Mouse (Mus musculus) NIH3T3 (cell line): ENCODE results near the gene Casz1.
A peak's percentile ranks its signal among the peaks of the same experiment; 100 is the strongest.

Experiments
- DNase-seq: peaks from one replicate; pipeline ENCODE4 v3.0.0-alpha.2; 2012; ENCODE audit warnings: low read depth

Casz1 gene

DNA sequence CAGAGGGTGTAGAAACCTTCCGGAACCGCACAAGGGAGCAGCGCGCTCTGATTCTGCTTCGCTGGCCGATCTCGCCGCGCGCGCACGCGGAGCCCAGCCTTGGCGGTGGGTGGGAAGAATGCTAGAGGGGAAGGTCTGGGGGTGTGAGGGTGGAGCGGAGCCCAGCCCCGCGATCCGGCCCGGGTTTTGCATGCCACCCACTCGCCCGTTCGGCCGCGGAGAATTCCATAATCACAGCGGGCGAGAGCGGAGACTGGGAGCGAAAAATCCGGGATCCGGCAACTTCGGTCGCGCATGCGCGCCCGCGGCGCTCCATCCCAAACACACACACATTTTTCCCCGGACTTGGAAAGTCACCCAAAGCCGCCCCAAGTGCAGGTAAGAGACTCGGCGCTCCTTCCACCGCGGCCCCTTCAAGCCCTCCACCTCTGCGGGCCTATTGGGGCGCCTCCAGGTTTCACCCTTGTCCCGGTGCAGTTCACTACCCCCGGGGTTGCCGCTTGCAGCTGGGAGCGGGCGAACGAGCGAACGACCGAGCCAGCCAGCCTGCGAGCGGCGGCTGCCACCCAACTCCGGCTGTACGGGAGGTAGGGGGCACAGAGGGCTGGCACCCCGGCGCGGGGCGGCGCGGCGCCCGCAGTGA is at the start of gene Casz1:
TSS of gene Casz1 (plus strand) at position 293 of the 643 bp plus-strand sequence.
- DNase-seq = peak; percentile 44

DNA sequence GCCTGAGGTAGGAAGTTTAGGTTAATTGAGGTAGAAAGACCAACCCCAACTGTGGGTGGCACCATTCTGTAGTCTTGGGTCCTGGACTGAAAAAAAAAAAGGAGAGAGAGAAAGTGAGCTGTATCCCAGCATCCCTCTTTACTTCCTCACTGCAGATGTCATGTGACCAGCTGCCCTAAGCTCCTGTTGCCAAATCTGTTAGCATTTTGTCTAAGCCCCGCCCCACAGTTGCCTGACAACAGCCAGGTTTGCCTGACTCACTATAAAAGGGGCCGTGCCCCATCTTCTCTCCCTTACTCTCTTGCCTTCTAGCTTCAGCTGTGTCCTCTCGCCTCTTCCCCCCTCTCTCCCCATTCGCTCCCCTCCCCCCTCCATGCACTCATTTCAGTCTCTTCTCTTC is 45.4 kb upstream of the Casz1 start:
- DNase-seq = no peak

DNA sequence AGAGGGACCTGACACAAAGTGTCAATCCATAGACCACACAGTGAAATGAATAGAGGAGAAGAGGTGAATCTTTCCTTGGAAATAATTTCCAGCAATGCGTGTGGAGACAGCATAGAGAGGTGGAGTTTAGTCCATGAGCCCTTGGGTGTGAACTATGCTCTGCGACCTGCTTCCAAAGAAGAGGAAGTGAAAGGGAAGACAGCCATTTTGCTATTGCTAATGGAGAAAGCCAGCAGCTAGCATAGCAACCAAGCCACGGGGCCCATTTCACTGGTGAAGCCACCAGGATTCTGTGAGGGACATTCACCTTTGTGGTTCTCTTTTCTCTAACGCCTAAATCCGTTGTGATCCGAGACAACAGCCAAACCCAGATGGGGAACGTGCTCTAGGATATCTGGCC is 44.1 kb upstream of the Casz1 start:
- no peak for DNase-seq

DNA sequence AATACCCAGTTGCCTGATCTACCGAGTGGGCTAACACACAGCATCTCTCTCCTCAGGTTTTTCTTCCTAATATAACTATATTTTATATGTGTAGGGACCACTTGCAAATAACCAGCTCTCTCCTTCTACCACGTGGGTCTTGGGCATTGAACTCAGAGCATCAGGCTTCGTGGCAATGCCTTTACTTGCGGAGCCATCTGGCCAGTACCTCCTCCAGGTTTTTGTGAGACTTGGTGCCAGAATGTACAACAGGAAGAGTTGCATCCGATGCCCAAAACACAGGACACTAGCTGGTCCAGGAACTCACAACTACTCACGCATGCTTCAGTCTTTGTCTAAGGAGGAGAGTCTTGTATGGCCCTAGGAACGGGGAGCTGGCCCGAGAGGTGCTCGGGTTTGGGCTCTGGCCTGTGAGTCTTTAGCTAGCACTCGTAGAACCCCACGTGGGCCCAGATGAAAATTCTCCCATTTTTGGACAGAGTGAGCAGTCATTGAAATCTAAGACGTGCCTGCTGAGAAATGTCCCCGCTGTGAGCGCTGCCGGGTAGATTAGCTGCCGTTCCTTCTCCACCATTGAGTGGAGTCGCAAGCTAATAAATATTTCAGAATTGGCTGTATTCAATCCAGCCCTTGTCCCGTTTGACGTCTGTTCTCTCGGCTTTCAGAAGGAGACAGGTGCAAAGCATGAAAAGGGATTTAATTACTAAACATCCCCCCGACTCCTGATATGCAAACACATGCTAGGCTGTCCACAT is 38.0 kb upstream of the Casz1 start:
- no peak for DNase-seq

DNA sequence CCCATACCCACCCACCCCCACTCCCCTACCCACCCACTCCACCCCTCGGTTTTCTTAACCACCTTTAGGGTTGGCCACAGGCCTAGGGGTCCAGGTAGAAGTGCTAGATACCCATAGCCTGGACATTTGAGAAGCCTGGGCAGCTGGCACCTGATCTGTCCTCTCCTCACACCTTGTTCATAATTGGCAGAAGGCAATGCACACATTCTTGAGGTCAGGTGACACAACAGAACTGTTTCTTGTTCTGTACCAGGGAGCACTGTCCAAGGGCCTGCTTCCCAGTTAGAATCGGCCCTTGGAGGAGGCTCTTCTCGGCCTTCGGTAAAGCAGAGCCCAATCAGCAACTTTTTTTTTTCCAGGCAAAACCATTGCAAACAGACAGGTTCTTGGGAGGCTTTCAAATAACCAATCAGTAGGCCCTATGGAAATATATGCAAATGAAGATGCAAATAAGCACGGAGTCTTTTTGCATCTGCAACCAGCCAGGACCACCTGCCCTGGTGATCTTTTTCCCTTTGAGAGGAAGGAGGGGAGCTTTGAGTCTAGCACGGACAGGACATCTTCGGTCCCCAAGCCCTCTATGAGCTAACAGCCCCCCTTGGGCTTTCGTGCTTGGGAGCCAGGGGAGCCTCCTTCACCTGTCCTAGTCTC is 36.4 kb upstream of the Casz1 start:
- no peak for DNase-seq

DNA sequence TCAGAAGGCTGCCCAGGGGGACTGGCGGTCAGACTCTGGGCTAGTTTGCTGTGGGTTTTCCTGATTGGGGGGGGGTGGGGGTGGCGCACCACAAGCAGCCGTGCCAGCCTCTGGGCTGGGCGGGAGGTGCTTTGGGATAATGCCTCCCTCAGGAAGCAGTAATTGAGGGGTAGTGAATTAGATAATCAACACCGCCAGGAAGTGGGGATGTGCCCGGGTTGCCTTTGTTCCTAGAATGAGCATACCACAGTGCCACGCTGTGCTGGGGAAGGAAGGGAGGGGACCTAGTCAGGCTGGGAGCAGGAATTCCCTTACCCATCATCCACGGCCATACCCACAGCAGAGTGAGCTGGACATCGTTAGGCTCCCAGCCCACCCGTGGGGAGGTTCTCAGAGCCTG is 35.6 kb upstream of the Casz1 start:
- DNase-seq = no peak

DNA sequence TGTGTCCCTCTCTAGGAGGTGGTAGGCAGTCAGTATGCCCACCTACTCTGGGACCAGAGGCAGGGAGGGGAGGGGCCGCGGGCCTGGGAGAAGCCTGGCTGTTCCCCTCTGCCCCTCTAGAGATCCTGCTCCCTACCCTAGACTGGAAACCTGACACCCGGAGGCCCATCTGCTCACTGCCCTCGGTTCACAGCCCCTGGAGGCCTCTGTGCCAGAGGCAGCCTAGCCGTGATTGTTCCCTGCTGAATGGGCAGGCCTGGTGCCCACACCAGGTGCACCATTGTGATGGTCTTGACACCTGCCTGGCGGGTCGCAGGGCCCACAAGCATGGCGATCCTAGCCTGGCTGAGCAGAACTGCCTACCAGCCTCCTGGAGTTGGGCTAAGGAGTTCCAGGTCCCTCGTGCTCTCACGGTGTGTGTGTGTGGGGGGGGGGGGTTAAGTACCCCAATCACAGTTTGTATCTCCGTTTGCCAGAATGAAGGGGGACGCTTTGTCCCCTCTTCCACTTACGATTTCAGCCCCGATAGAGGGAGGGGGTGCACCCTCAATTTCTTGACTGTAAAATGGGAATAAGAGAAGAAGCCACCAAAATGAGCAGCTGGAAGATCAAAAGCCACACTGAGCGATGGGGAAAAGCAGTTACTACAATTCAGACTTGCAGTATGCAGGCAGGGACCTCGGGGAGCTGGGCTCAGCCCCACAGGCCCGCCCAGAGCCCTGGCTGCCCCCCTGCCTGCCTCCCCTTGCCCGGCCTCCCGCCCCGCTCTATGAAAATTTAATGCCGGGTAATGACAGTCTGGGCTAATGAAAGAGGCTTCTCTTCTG is 33.4 kb upstream of the Casz1 start:
- no peak for DNase-seq

DNA sequence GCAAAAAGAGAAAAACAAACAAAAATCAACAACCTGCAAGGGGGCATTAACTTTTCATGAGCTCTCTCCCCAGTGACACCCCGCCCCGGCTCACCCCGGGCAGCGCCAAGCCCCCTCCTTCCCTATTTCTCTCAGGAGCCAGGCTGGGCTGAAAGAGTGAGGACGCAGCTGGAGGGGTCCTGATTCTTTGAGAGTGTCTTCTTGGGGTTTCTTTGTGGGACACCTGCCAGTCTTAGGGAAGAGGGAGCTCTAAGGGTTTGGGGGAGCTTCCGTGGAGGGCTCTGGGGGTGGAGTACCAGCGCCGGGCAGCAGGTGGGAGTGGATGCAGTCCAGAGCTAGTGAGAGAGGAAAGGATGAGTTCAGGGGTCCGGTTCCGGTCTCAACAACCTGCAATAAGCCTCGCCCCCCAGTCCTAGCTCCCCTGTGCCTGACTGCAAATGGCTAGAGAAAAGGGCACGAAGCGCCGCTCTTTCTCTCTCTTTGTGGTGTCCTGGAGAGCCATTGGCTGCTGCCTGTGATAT is 32.8 kb upstream of the Casz1 start:
- DNase-seq = no peak

DNA sequence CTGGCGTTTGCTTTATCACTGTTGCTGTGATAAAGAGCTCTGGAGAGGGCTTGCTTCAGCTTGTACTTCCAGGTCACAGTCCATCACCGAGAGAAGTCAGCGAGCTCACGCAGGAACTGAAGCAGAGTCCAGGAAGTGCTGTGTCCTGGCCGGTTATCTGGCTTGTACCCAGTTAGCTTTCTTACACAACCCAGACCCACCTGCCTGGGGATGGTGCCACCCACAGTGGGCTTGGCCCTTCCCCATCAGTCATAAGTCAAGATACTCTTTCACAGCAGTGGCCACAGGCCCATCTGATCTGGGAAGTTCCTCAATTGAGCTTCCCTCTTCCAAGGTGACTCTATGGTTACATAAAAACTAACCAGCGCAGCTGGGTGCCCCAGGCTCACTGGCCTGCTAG is 31.6 kb upstream of the Casz1 start:
- DNase-seq = no peak

DNA sequence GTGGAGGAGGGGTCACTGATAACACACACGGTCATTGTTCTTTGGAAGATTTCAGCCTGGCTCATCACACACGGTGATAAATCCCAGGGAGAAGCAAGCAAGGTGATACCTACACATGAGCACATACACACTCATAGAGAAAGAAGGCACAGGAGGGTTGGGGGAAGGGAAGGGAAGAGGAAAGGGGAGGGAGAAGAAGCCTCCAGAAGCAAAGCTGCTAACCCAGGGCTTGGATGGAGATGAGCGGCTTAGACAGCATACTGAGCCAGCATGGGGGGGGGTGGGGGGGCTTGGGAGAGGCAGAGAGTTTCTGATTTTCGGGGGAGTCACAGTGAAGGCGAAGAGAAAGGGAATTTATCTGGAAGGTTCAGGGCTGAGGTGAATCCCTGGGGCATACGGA is 30.2 kb upstream of the Casz1 start:
- DNase-seq = no peak

DNA sequence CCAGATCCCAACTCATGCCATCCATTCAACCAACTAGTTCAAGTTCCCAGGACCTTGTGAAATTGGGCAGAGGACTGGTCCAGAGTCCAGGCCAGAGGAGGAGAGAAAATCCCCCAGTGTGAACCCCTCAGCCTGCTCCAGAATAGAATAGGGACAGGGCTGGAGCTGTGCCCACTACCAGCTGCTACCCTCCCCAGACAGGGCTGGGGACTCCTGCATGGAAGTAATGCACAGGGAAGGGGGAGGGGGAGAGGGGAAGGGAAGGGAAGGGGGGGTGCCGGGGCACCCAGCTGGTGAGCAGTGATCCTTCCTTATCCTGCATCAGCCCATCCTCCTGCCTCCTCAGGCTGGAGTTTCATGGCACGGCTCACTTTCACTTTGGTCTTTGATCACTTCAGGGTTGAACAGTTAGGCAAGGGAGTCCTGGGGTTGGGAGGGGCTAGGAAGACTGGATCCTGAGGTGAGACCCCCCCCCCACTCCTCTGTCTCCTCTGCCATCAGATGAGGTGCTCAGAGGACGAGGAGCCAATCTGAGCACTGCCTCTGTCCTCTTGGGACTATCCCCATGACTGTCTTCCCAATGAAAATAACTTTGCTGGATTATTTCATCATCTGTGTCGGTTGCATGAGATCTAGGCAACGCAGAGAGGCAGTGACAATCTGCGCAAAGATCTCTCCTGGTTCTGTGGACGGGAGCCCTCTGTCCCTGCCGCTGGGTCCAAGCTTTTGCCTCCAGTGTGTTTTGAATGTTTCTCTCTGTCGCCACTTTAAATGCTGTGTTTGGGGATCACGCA is 28.6 kb upstream of the Casz1 start:
- DNase-seq = no peak

DNA sequence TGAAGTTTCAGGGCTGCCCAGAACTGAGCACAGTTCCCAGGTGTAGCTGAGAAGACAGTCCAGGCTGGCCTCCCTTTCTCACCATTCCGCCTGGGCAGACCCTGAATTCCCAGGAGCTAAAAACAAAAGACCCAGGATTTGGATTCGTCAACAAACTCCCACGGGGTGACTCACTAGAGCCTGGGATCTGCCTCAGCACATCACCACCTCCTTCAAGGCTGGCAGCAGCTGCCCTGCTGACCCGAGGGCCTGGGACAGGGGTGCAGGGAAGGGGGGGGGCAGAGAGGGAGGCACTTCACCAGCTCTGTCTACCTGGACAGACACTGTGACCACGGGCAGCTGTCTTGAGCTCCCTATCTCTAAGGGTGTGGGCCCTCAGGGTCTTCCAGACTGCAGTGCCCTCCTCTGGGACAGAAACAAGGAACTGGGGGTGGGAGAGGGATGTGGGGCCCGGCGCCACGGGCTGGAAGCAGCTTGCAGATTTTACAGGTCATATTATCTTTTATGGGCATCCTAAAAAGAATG is 24.1 kb upstream of the Casz1 start:
- no peak for DNase-seq

DNA sequence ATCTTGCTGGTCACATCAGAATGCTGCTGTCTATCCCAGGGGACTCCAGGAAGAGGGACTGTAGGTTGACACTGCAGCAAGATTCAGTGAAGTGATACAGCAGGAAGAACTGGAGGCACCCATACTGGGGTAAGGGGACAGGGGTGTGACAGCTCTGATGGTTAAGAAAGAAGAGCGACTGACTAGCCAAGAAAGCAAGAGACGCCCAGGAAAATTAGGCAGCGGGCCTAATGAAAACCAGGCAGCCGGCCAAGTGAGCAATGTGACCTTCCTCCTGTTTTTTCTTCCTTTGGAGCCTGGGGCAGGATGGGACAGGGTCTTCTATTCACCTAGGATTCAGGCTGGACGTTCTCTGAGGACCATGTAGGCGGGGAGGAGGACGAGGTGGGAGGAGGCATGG is 22.7 kb upstream of the Casz1 start:
- DNase-seq = no peak

DNA sequence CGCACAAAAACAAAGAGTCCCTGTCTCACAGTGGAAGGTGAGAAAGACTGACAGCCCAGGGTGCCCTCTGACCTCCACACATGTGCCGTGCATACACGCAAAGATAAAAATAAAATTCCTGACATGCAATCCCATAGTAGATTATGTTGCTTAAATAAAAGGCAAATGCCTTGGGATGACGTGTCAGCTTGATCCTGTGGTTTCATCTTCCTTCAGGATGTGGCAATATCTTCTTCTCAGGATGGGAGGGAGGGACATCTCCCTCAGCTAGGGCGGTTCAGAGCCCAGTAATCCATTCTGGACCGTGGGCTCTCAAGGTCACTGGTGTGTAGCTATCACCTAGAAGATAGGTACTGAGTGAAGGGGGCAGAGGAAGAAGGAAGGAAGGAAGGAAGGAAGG is 21.3 kb upstream of the Casz1 start:
- DNase-seq = peak; percentile 44

DNA sequence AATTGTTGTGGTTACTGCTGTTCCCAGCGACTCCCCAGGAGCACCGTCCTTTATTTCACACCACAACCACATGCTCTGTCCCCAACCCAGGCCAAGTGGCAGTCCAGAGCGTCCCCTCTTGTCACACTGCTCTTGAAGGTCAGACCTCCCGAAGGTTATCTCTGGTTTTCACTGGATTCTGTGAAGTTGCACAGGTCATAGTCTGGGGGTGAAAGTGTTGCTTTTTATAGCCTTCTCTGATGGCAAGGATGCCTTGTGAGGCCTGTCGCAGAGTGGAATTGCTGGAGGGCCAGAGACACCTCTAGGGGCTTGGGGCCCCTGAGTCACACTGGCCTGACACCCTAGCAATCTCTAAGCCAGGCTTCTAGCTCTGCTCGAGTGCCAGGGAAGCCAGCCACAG is 20.5 kb upstream of the Casz1 start:
- no peak for DNase-seq

DNA sequence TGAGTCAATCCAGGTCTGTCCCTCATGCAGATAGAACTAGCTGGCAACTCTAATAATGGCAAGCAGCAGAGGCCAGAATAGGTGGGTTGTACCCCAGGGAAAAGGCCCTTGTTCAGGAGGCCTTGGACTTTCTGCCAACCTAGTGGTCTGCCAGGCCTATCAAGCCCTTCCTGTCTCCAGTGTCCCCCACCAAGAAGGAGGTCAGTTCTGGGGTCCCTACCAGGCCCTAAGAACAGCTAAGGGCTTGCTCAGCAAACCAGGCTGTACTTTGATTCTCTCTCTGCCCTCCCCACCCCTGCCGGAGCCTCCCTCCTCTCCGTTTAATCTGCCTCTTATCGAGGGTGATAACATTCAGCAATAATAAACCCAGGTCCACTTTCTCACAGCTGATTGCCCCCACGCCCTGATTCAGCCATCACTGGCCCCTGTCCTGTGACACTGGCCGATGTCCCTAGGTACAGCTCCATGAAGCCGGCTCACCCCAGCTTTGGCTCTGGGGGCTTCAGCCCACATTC is 19.1 kb upstream of the Casz1 start:
- DNase-seq = no peak

DNA sequence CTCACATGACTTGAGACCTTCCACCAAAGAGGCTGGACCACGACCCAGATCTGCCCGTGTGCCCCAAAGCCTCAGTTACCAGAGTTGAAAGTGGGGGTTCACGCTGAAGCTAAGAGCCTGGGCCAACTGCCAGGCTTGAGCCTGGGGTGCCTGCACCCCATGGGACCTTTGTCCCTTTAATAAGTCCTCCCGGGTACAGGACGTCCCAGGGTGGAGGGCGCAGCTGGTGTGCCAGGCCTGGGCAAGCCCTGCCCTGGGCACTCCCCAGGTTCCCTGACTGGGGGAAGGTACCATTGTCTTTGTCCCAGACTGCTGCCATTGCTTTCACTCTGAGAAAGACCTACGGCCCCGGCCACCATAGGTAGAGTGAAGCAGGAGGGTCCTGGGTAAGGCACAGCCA is 18.2 kb upstream of the Casz1 start:
- DNase-seq = no peak

DNA sequence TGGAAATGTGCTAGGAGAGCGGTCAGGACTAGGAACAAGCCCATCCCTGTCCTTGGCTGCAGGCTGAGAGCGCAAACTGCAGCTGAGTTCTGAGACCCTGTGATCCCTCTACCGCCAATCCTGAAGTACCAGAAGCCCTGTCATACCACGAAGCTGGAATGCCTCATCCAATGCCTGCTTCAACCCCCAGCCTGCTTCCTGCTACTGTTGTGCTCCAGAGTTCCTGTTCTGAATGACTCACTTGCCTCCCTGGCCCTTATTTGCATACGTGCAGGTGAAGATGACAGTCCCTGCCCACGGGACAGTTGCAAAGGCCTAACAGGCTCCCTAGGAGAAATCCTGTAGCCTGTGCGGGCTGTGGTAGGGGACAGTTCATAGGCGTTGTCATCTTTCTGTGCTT is 13.3 kb upstream of the Casz1 start:
- DNase-seq = no peak

DNA sequence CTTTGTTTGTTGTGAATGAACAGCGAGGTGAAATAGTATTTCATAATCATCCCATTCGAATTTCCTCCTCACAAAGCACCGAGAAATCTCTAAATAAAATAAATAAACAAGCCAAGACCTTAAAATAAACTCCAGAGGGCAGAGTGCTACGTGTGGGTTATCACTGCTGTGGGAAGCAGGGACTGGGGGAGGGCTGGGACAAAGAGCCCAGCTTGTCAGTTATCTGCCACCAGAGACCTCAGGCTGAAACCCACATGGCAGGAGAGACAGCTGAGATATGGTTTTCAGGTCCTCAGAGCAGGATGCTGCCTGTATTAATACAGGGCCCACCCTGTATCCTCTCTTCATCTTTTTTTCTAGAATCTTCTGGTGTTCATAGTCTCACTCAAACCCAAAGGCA is 9.2 kb upstream of the Casz1 start:
- no peak for DNase-seq

DNA sequence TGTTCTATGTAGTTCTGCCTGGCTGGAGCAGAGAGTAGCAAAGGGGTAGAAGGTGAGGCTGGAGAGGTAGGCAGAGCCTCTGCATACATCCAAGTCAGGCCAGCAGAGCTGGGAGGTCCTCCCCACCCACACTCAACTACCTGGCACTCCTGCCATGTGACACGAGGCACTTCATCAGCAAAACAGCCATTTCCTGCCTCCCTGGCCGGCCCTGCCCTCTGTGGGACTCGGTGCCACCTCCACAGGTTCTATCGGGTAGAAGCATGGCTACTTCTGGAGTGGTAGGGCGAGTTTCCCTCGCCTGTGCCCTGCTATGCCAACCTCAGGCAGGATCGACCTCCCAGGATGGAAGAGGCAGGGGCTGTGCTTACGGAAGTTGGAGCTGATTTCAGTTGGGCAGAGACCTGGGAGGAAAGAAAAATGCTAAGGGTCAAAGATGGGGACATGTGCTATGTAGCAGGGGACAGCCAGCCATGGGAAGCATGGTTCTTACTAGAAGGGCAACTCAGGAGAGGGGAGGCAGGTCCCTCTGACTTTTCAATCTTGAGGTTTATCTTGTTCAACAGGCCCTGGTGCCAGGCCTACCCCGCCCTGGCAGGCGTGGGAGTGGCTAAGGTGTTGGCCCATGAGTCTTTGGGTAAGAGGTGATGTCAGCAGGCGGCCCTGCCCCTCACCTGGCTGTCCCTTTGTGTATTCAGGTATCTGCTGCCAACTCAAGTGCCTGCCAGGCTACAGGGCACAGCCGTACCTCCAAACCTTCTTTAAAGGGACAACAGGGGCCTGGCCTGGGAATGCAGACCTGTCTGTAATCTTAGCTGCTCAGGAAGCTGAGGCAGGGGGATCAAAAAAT is 6.5 kb upstream of the Casz1 start:
- DNase-seq = no peak
